Mouse (Mus musculus) cerebellum, postnatal 36 days (tissue): ENCODE results near the gene Cdh7.
"Not testable (repeated sequence)": the region's sequence is repeated elsewhere in the genome, so short reads cannot be mapped to it uniquely, and the experiment has no call there.

Source experiments
- DNase-seq, 2 experiments: peaks; one replicate each; pipeline ENCODE4 v3.0.0; 2021 to 2022; ENCODE audit warnings: mixed read lengths in 2 of 2

Gene Cdh7

GRCm38 (mm10) chr1:109982064-109982808 lies at the start of gene Cdh7:
TSS of gene Cdh7 (plus strand) at chr1:109982431.
- peak; percentile 85 to 88 for DNase-seq

- peak; percentile 89 to 98 for DNase-seq
These were observed 49.6 kb upstream of the Cdh7 start for GRCm38 (mm10) chr1:109932674-109933073.

- peak; percentile 65 to 74 for DNase-seq
These were observed 33.7 kb upstream of the Cdh7 start for GRCm38 (mm10) chr1:109948571-109948970.

- DNase-seq: no peak
These were observed 10.4 kb upstream of the Cdh7 start for GRCm38 (mm10) chr1:109971721-109972425.

GRCm38 (mm10) chr1:109972426-109973015 lies 9.7 kb upstream of the Cdh7 start:
- DNase-seq: no peak

- peak; percentile 75 to 84 for DNase-seq
These were observed 742 bp downstream of the Cdh7 start for GRCm38 (mm10) chr1:109982809-109983536.

GRCm38 (mm10) chr1:109983537-109983912 lies 1.3 kb downstream of the Cdh7 start:
- peak; percentile 56 to 77 for DNase-seq

- DNase-seq: no peak
These were observed 2.5 kb downstream of the Cdh7 start for GRCm38 (mm10) chr1:109984776-109985175.

GRCm38 (mm10) chr1:109985468-109985867 lies 3.2 kb downstream of the Cdh7 start:
- peak; percentile 72 to 80 for DNase-seq

GRCm38 (mm10) chr1:109989541-109989940 lies 7.3 kb downstream of the Cdh7 start:
- no peak for DNase-seq

GRCm38 (mm10) chr1:109993906-109994305 lies 11.7 kb downstream of the Cdh7 start:
- peak; percentile 58 to 68 for DNase-seq

GRCm38 (mm10) chr1:110004451-110004850 lies 22.2 kb downstream of the Cdh7 start:
- no peak for DNase-seq

GRCm38 (mm10) chr1:110005038-110005437 lies 22.8 kb downstream of the Cdh7 start:
- no peak for DNase-seq

- peak; percentile 14 to 37 for DNase-seq
These were observed 29.9 kb downstream of the Cdh7 start for GRCm38 (mm10) chr1:110012153-110012552.

GRCm38 (mm10) chr1:110056317-110056716 lies 74.1 kb downstream of the Cdh7 start:
- DNase-seq: no peak

- no peak for DNase-seq
These were observed 85.2 kb downstream of the Cdh7 start for GRCm38 (mm10) chr1:110067405-110067804.

- DNase-seq: no peak
These were observed 96.2 kb downstream of the Cdh7 start for GRCm38 (mm10) chr1:110078471-110078870.

- DNase-seq: no peak
These were observed 135.8 kb downstream of the Cdh7 start for GRCm38 (mm10) chr1:110118071-110118470.

GRCm38 (mm10) chr1:110118862-110119261 lies 136.6 kb downstream of the Cdh7 start:
- DNase-seq: no peak

- not testable (repeated sequence) for DNase-seq
These were observed 189.2 kb downstream of the Cdh7 start for GRCm38 (mm10) chr1:110171459-110171858.
